Mouse (Mus musculus) heart, adult 2 months (tissue): Measurements from ENCODE around the gene Gm49337. TPM values are rescaled to one million over a fixed set of nuclear protein-coding genes. Genes with fewer than 3 reads are reported as not detected.

Source experiments
- DNase-seq, 2 experiments: peaks; one replicate each; pipeline ENCODE4 v3.0.0; 2021
- H3K27ac ChIP-seq: fragments of 200-600 bp; 2 replicates; pipeline ENCODE4 v1.8.1; 2022
- H3K27me3 ChIP-seq: fragments of 200-500 bp; 2 replicates; pipeline ENCODE4 v1.6.1; 2012; ENCODE audit warnings: mild to moderate bottlenecking, low read length, inconsistent platforms, mixed read lengths; ENCODE audit not compliant: control insufficient read depth, insufficient read depth
- H3K36me3 ChIP-seq: fragments of 200-500 bp; 2 replicates; pipeline ENCODE4 v1.6.1; 2012; ENCODE audit warnings: low read length, inconsistent platforms; ENCODE audit not compliant: control insufficient read depth, insufficient read depth
- H3K4me1 ChIP-seq: fragments of 200-500 bp; 2 replicates; pipeline ENCODE4 v1.6.1; 2011; ENCODE audit warnings: low read length; ENCODE audit not compliant: control insufficient read depth, insufficient read depth
- H3K4me3 ChIP-seq: fragments of 200-600 bp; 2 replicates; pipeline ENCODE4 v1.8.1; 2022
- H3K79me2 ChIP-seq: fragments of 200-500 bp; replicated peaks from 2 replicates; pipeline ENCODE4 v1.6.1; 2012; ENCODE audit warnings: mild to moderate bottlenecking, inconsistent platforms, low read length, moderate library complexity, mixed read lengths; ENCODE audit not compliant: control insufficient read depth, insufficient read depth
- H3K9ac ChIP-seq: fragments of 200-500 bp; 2 replicates; pipeline ENCODE4 v1.6.1; 2012; ENCODE audit warnings: low read depth, mild to moderate bottlenecking, control low read depth, inconsistent platforms, low read length, mixed read lengths
- CTCF ChIP-seq: fragments of 200-600 bp; IDR thresholded peaks from 2 replicates; pipeline ENCODE4 v1.8.1; 2022; ENCODE audit warnings: antibody characterized with exemption, mild to moderate bottlenecking, moderate library complexity
- EP300 ChIP-seq: fragments of 200-500 bp; IDR thresholded peaks from 2 replicates; pipeline ENCODE4 v1.6.1; 2011; ENCODE audit warnings: low read depth, low read length, control low read depth; ENCODE audit not compliant: insufficient read depth
- POLR2A ChIP-seq: fragments of 200-500 bp; IDR thresholded peaks from 2 replicates; pipeline ENCODE4 v1.6.1; 2011; ENCODE audit warnings: mild to moderate bottlenecking, low read depth, low read length, control low read depth; ENCODE audit not compliant: insufficient read depth
- WGBS: fragments of 180-500 bp; shearing (Covaris S2); methylation state at CpG from one replicate; pipeline ENCODE4 v1.1.7; 2018; 5-methylcytosine and 5-hydroxymethylcytosine counted together
- intact Hi-C: fragments of 180-260 bp; cut with DNase I; formaldehyde crosslinking; loops from one replicate; pipeline ENCODE4 v1.15.1; 2025
- polyA plus RNA-seq: library from polyadenylated mRNA; depleted of rRNA; stranded (reverse); fragments of >200 nt; gene quantifications from 2 replicates; pipeline ENCODE4 v1.2.3, GENCODE M21; 2012
- total RNA-seq, 2 experiments: library from RNA; stranded (reverse); gene quantifications; 2 replicates each; pipeline ENCODE4 v1.2.3; 2021

Gm49337 gene
- total and polyA plus RNA-seq, 3 experiments: 0.16 to 0.37 TPM; not detected in 1

GRCm38 (mm10) chr4:116174466-116175116 is 1.4 kb downstream of the Gm49337 start:
- Histone ChIP-seq H3K79me2 (no peaks in the 10 kb centered on the region), H3K27ac (peak overlapping the region; percentile 32; the same call in 1 of the 2 replicates), H3K27me3 (no peaks in the 10 kb centered on the region), H3K4me3 (no peak overlapping the region), H3K9ac (no peak overlapping the region), H3K4me1 (peaks cover 18% of the 10 kb centered on the region), H3K36me3 (no peaks in the 10 kb centered on the region)
- no peak for DNase-seq
- TF ChIP-seq POLR2A (no peak), EP300 (no peak), CTCF (no peak)
- intact Hi-C loops: no loop called here
- 25% methylated on average over 6 of the region's 6 CpGs for WGBS

GRCm38 (mm10) chr4:116175136-116175535 is 2.0 kb downstream of the Gm49337 start:
- intact Hi-C loops: no loop called here
- Histone ChIP-seq H3K4me3 (no peak overlapping the region), H3K4me1 (peaks cover 18% of the 10 kb centered on the region), H3K27me3 (no peaks in the 10 kb centered on the region), H3K9ac (no peak overlapping the region), H3K79me2 (no peaks in the 10 kb centered on the region), H3K27ac (peak overlapping the region; percentile 32), H3K36me3 (no peaks in the 10 kb centered on the region)
- no peak for DNase-seq
- no peak for TF ChIP-seq CTCF
- no peak for TF ChIP-seq POLR2A

- intact Hi-C loops: loop anchor here (2.0 kb wide), 1 partner anchor 17 kb away; no protein-coding TSS in a partner anchor
- H3K36me3 ChIP-seq: no peaks in the 10 kb centered on the region
- H3K79me2 ChIP-seq: no peaks in the 10 kb centered on the region
- peaks cover 18% of the 10 kb centered on the region for H3K4me1 ChIP-seq
- peak overlapping the region; percentile 93 for H3K27ac ChIP-seq
- H3K9ac ChIP-seq: peak overlapping the region; percentile 60
- 34% methylated on average over 7 of the region's 7 CpGs for WGBS
- no peak for TF ChIP-seq POLR2A
- TF ChIP-seq EP300: no peak
- no peak for TF ChIP-seq CTCF
- H3K27me3 ChIP-seq: no peaks in the 10 kb centered on the region
- no peak for DNase-seq
- H3K4me3 ChIP-seq: peak overlapping the region; percentile 24
Observed at GRCm38 (mm10) chr4:116175711-116176542, 2.7 kb downstream of the Gm49337 start.

GRCm38 (mm10) chr4:116176543-116176988 is 3.4 kb downstream of the Gm49337 start:
- Histone ChIP-seq H3K27ac (peak overlapping the region; percentile 93), H3K27me3 (no peaks in the 10 kb centered on the region), H3K9ac (peak overlapping the region; percentile 60), H3K4me1 (peaks cover 18% of the 10 kb centered on the region), H3K79me2 (no peaks in the 10 kb centered on the region), H3K4me3 (peak overlapping the region; percentile 24), H3K36me3 (no peaks in the 10 kb centered on the region)
- TF ChIP-seq EP300 (no peak; the same call in 1 of the 2 replicates), CTCF (no peak), POLR2A (no peak; the same call in 1 of the 2 replicates)
- 24% methylated on average over 10 of the region's 10 CpGs for WGBS
- peak; percentile 76 to 79 for DNase-seq
- intact Hi-C loops: loop anchor here (2.0 kb wide), 1 partner anchor 16 kb away; no protein-coding TSS in a partner anchor

GRCm38 (mm10) chr4:116177140-116177539 is 4.0 kb downstream of the Gm49337 start:
- TF ChIP-seq POLR2A: 0 out of 2 replicates have a peak, but pooled peaks have one; percentile 49
- TF ChIP-seq EP300: peak; percentile 94
- no peak for TF ChIP-seq CTCF
- no peaks in the 10 kb centered on the region for H3K36me3 ChIP-seq
- H3K79me2 ChIP-seq: no peaks in the 10 kb centered on the region
- no peaks in the 10 kb centered on the region for H3K27me3 ChIP-seq
- peak overlapping the region; percentile 93 for H3K27ac ChIP-seq
- peaks cover 18% of the 10 kb centered on the region for H3K4me1 ChIP-seq
- no peak overlapping the region for H3K9ac ChIP-seq
- intact Hi-C loops: loop anchor here (1.0 to 2.0 kb wide), 2 partner anchors 16 to 44 kb away; partner anchors contain the start of gene Pik3r3
- peak; percentile 88 to 90 for DNase-seq
- H3K4me3 ChIP-seq: peak overlapping the region; percentile 24
- WGBS: 38% methylated on average over 5 of the region's 5 CpGs

- no peaks in the 10 kb centered on the region for H3K27me3 ChIP-seq
- WGBS: 78% methylated on average over 3 of the region's 3 CpGs
- intact Hi-C loops: no loop called here
- no peak for TF ChIP-seq POLR2A
- TF ChIP-seq EP300: no peak
- TF ChIP-seq CTCF: no peak
- H3K36me3 ChIP-seq: no peaks in the 10 kb centered on the region
- H3K27ac ChIP-seq: peak overlapping the region; percentile 72
- H3K4me3 ChIP-seq: no peak overlapping the region
- no peaks in the 10 kb centered on the region for H3K79me2 ChIP-seq
- no peak overlapping the region for H3K9ac ChIP-seq
- no peak for DNase-seq
- H3K4me1 ChIP-seq: peaks cover 9% of the 10 kb centered on the region
Observed at GRCm38 (mm10) chr4:116182079-116182478, 8.9 kb downstream of the Gm49337 start.
